Mouse (Mus musculus) midbrain, postnatal 0 days (tissue): ENCODE measurements around the gene Prkaca. TPM values are rescaled to one million over a fixed set of nuclear protein-coding genes. Genes with fewer than 3 reads are reported as not detected.

Experiments used
- ATAC-seq: fragments of 200-750 bp; cut with Nextera tagmentation; 2 replicates; pipeline ENCODE4 v1.8.0; 2017; ENCODE audit warnings: moderate number of reproducible peaks, mild to moderate bottlenecking, moderate TSS enrichment, moderate library complexity; ENCODE audit not compliant: low FRiP score
- DNase-seq: peaks from one replicate; pipeline ENCODE4 v3.0.0-alpha.2; 2015; ENCODE audit warnings: low spot score
- H3K27ac ChIP-seq: fragments of 300-500 bp; sonication (generic); 2 replicates; pipeline ENCODE4 v1.5.1; 2014; ENCODE audit warnings: low read depth, mild to moderate bottlenecking, low read length, mixed read lengths
- H3K27me3 ChIP-seq: fragments of 300-500 bp; sonication (generic); 2 replicates; pipeline ENCODE4 v1.6.1; 2014; ENCODE audit warnings: low read length, control low read depth, mixed read lengths; ENCODE audit not compliant: insufficient read depth
- H3K36me3 ChIP-seq: fragments of 300-500 bp; sonication (generic); 2 replicates; pipeline ENCODE4 v1.6.1; 2014; ENCODE audit warnings: low read length, control low read depth, mixed read lengths; ENCODE audit not compliant: insufficient read depth
- H3K4me1 ChIP-seq: fragments of 300-500 bp; sonication (generic); 2 replicates; pipeline ENCODE4 v1.6.1; 2014; ENCODE audit warnings: mild to moderate bottlenecking, control low read depth, antibody characterized with exemption, low read length, mixed read lengths; ENCODE audit not compliant: insufficient read depth
- H3K4me2 ChIP-seq: fragments of 300-500 bp; sonication (generic); 2 replicates; pipeline ENCODE4 v1.6.1; 2014; ENCODE audit warnings: low read depth, mild to moderate bottlenecking, low read length, mixed read lengths; ENCODE audit not compliant: poor library complexity, severe bottlenecking
- H3K4me3 ChIP-seq: fragments of 300-500 bp; sonication (generic); 2 replicates; pipeline ENCODE4 v1.5.1; 2014; ENCODE audit warnings: low read depth, mild to moderate bottlenecking, low read length, moderate library complexity
- H3K9ac ChIP-seq: fragments of 300-500 bp; sonication (generic); replicated peaks from 2 replicates; pipeline ENCODE4 v1.6.1; 2014; ENCODE audit warnings: mild to moderate bottlenecking, low read length, moderate library complexity, mixed read lengths; ENCODE audit not compliant: poor library complexity, severe bottlenecking
- H3K9me3 ChIP-seq: fragments of 300-500 bp; sonication (generic); 2 replicates; pipeline ENCODE4 v1.6.1; 2016; ENCODE audit warnings: low read length, control low read depth
- CTCF ChIP-seq: IDR thresholded peaks from 2 replicates; pipeline ENCODE4 v1.5.1; 2016; ENCODE audit warnings: antibody characterized with exemption, mild to moderate bottlenecking
- WGBS: fragments of 180-500 bp; shearing (Covaris S2); extraction: QIAGEN DNeasy Blood & Tissue Kit; methylation state at CpG from one replicate; pipeline ENCODE4 v1.1.7; 2014; 5-methylcytosine and 5-hydroxymethylcytosine counted together
- polyA plus RNA-seq: library from polyadenylated mRNA; unstranded; fragments of >200 nt; fragmentation: Nextera tagmentation; extraction: Ambion mirVana; gene quantifications from 2 replicates; pipeline ENCODE4 v1.2.1, GENCODE M21; 2015
- total RNA-seq: library from RNA; depleted of rRNA; stranded (reverse); fragments of >200 nt; gene quantifications from 2 replicates; pipeline ENCODE4 v1.2.3, GENCODE M21; 2014

The Prkaca gene
- total and polyA plus RNA-seq, 2 experiments from 2014 or later = 218 to 253 TPM

- Histone ChIP-seq H3K4me1 (peaks cover 12% of the 10 kb centered on the region; the same call in 1 of the 2 replicates), H3K27me3 (no peaks in the 10 kb centered on the region), H3K9me3 (no peaks in the 10 kb centered on the region), H3K9ac (no peak overlapping the region), H3K4me3 (peak overlapping the region; percentile 95; the same call in 1 of the 2 replicates), H3K36me3 (no peaks in the 10 kb centered on the region), H3K4me2 (peak overlapping the region; percentile 77), H3K27ac (no peak overlapping the region)
- WGBS = 72% methylated on average over 6 of the region's 6 CpGs
- TF ChIP-seq CTCF = no peak
- no peak for ATAC-seq
- DNase-seq = no peak
These were observed 1.1 kb upstream of the Prkaca start for GRCm38 (mm10) chr8:83971661-83972060.

GRCm38 (mm10) chr8:83973161-83974031, 603 bp downstream of the Prkaca start:
- TF ChIP-seq CTCF = no peak
- peak overlapping the region; percentile 95 for H3K4me3 ChIP-seq
- DNase-seq (peak; percentile 18), ATAC-seq (peak; percentile 12)
- H3K4me1 ChIP-seq = peaks cover 27% of the 10 kb centered on the region; the same call in 1 of the 2 replicates
- H3K27ac ChIP-seq = peak overlapping the region; percentile 78
- 0 out of 2 replicates have a peak, but pooled peaks cover 4% of the 10 kb centered on the region for H3K36me3 ChIP-seq
- 3% methylated on average over 35 of the region's 37 CpGs for WGBS
- no peaks in the 10 kb centered on the region for H3K9me3 ChIP-seq
- H3K9ac ChIP-seq = peak overlapping the region; percentile 84
- peak overlapping the region; percentile 91 for H3K4me2 ChIP-seq
- no peaks in the 10 kb centered on the region for H3K27me3 ChIP-seq

- TF ChIP-seq CTCF = no peak
- H3K36me3 ChIP-seq = 0 out of 2 replicates have a peak, but pooled peaks cover 4% of the 10 kb centered on the region
- 87% methylated on average over 4 of the region's 4 CpGs for WGBS
- H3K4me2 ChIP-seq = peak overlapping the region; percentile 91
- H3K27ac ChIP-seq = no peak overlapping the region
- peaks cover 27% of the 10 kb centered on the region; the same call in 1 of the 2 replicates for H3K4me1 ChIP-seq
- H3K9me3 ChIP-seq = no peaks in the 10 kb centered on the region
- H3K4me3 ChIP-seq = no peak overlapping the region
- no peak overlapping the region for H3K9ac ChIP-seq
- ATAC-seq = no peak
- H3K27me3 ChIP-seq = no peaks in the 10 kb centered on the region
- DNase-seq = no peak
These were observed 1.7 kb downstream of the Prkaca start for GRCm38 (mm10) chr8:83974521-83974920.

GRCm38 (mm10) chr8:83976101-83976630, 3.4 kb downstream of the Prkaca start:
- TF ChIP-seq CTCF = 0 out of 2 replicates have a peak, but pooled peaks have one; percentile 20
- DNase-seq = no peak
- Histone ChIP-seq H3K27me3 (no peaks in the 10 kb centered on the region), H3K4me3 (no peak overlapping the region), H3K9ac (no peak overlapping the region), H3K4me2 (no peak overlapping the region), H3K27ac (no peak overlapping the region), H3K9me3 (no peaks in the 10 kb centered on the region), H3K36me3 (peaks cover 15% of the 10 kb centered on the region), H3K4me1 (peaks cover 27% of the 10 kb centered on the region; the same call in 1 of the 2 replicates)
- ATAC-seq = no peak
- 89% methylated on average over 4 of the region's 4 CpGs for WGBS

GRCm38 (mm10) chr8:83976779-83977350, 4.1 kb downstream of the Prkaca start:
- Histone ChIP-seq H3K27me3 (no peaks in the 10 kb centered on the region), H3K4me1 (peaks cover 24% of the 10 kb centered on the region; the same call in 1 of the 2 replicates), H3K9me3 (no peaks in the 10 kb centered on the region), H3K4me2 (no peak overlapping the region), H3K36me3 (peaks cover 22% of the 10 kb centered on the region), H3K4me3 (no peak overlapping the region), H3K27ac (no peak overlapping the region), H3K9ac (no peak overlapping the region)
- 83% methylated on average over 5 of the region's 5 CpGs for WGBS
- no peak for DNase-seq
- ATAC-seq = no peak
- TF ChIP-seq CTCF = peak; percentile 39; the same call in 1 of the 2 replicates
